Mouse (Mus musculus) cerebellum, adult 11-12 months (tissue): ENCODE data around the gene Fbxo47.
A peak's percentile ranks its signal among the peaks of the same experiment; 100 is the strongest.

Experiments used
- DNase-seq: peaks from one replicate; pipeline ENCODE4 v3.0.0; 2022

The Fbxo47 gene

GRCm38 (mm10) chr11:97810356-97810755, 73.6 kb downstream of the Fbxo47 start:
- DNase-seq = peak; percentile 45

GRCm38 (mm10) chr11:97809235-97810121, 74.5 kb downstream of the Fbxo47 start:
- DNase-seq = peak; percentile 50

GRCm38 (mm10) chr11:97808621-97809234, 75.2 kb downstream of the Fbxo47 start:
- peak; percentile 80 for DNase-seq

- DNase-seq = peak; percentile 37
These were observed 75.9 kb downstream of the Fbxo47 start for GRCm38 (mm10) chr11:97808093-97808492.

GRCm38 (mm10) chr11:97807626-97808025, 76.3 kb downstream of the Fbxo47 start:
- DNase-seq = peak; percentile 46

- peak; percentile 42 for DNase-seq
These were observed 77.4 kb downstream of the Fbxo47 start for GRCm38 (mm10) chr11:97806613-97806964.

- DNase-seq = peak; percentile 57
These were observed 78.0 kb downstream of the Fbxo47 start for GRCm38 (mm10) chr11:97805662-97806612.

- peak; percentile 67 for DNase-seq
These were observed 78.9 kb downstream of the Fbxo47 start for GRCm38 (mm10) chr11:97804841-97805661.

- no peak for DNase-seq
These were observed 80.1 kb downstream of the Fbxo47 start for GRCm38 (mm10) chr11:97803847-97804246.
